Comparison of ENCODE assay signal across 20 mouse cellular contexts in the genomic region with DNA sequence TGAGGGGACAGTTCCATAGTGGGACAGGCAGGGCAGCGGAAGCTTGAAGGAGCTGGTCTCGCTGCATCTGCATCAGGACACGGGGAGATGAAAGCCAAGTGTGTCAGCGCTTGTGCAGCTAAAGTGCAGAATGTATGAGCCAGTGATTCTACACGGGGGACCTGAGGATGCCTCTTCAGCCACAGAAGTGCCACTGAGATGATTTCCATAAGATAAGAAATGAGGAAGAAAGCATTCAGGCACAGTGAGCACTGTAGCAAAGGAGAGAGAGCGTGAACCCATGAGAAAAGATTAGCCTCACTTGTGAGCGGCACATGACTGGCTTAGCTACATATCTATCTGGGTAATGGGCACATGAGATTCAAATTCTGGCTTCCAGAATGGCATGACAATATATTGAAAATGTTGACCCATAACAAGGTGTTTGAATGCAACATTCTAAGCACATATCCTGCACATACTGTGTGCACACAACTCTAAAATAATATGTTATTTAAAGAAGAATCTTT.
"Had no signal": no experiment of that assay in that cellular context is flagged by ENCODE, and none has a peak within 500 bp of the region (broad histone marks: within the 10 kb centered on the region; RNA-seq: fewer than 3 reads in every experiment).

No protein-coding gene starts in this region.

- H3K9ac ChIP-seq: liver, embryonic 14.5 days; lung, embryonic 14.5 days; midbrain, embryonic 12.5 days; neural tube, embryonic 13.5 days; neural tube, embryonic 15.5 days had no signal

- H3K9me3 ChIP-seq: megakaryocyte, embryonic 14.5 days; midbrain, embryonic 12.5 days; neural tube, embryonic 13.5 days; neural tube, embryonic 15.5 days had no signal

- DNase-seq: lung, adult 18-20 months; lung, embryonic 14.5 days; lung, postnatal 14 days; lung, postnatal 36 days; retina, postnatal 1 day; right cerebral cortex, adult 18-20 months; right cerebral cortex, postnatal 25 days; right cerebral cortex, postnatal 4 days; spleen, adult 18-20 months; thymus, adult 18-20 months; thymus, postnatal 14 days; thymus, postnatal 36 days had no signal

- H3K27ac ChIP-seq: liver, embryonic 14.5 days; macrophage; midbrain, embryonic 12.5 days; neural tube, embryonic 13.5 days; neural tube, embryonic 15.5 days had no signal

- H3K27me3 ChIP-seq: megakaryocyte, embryonic 14.5 days; midbrain, embryonic 12.5 days; neural tube, embryonic 13.5 days; neural tube, embryonic 15.5 days had no signal

- H3K4me1 ChIP-seq: midbrain, embryonic 12.5 days; neural tube, embryonic 13.5 days; neural tube, embryonic 15.5 days had no signal

- H3K4me3 ChIP-seq: megakaryocyte, embryonic 14.5 days; midbrain, embryonic 12.5 days; myocyte; neural tube, embryonic 13.5 days; neural tube, embryonic 15.5 days had no signal

- ATAC-seq: midbrain, embryonic 16.5 days had no signal

- H3K4me2 ChIP-seq: lung, embryonic 14.5 days; midbrain, embryonic 12.5 days; neural tube, embryonic 13.5 days; neural tube, embryonic 15.5 days had no signal
